8 mouse cellular contexts compared by ENCODE assay signal in genomic region chr1:59236856-59237441, GRCm38 (mm10). TPM values are rescaled to one million over a fixed set of nuclear protein-coding genes. Genes with fewer than 3 reads are reported as not detected.
DNase-seq lines count a peak whose midpoint lies in the region; ATAC-seq and TF ChIP-seq lines count a peak whose summit lies in the region.

Gene Als2, minus strand, starts transcription at chr1:59237231.

- H3K4me1 ChIP-seq in forebrain, embryonic 10.5 days, result peaks cover 12% of the 10 kb centered on the region
- H3K4me1 ChIP-seq in heart, embryonic 15.5 days (replicated peaks), result no peaks in the 10 kb centered on the region
- peaks cover 6 to 11% of the 10 kb centered on the region in 2 experiments for H3K4me1 ChIP-seq in liver, embryonic 14.5 days (replicated peaks; ENCODE audit: control insufficient read depth in 2 of 2, insufficient read depth in 2 of 2, low read length in 1 of 2)
- H3K4me1 ChIP-seq in neural tube, embryonic 11.5 days (ENCODE audit: control insufficient read depth, insufficient read depth, low read length), result no peaks in the 10 kb centered on the region
- no peaks in the 10 kb centered on the region for H3K4me1 ChIP-seq in stomach, postnatal 0 days (replicated peaks; ENCODE audit: control insufficient read depth, insufficient read depth)

- H3K27me3 ChIP-seq in forebrain, embryonic 10.5 days (ENCODE audit: poor library complexity, severe bottlenecking), result no peaks in the 10 kb centered on the region
- H3K27me3 ChIP-seq in heart, embryonic 15.5 days, result no peaks in the 10 kb centered on the region
- H3K27me3 ChIP-seq in liver, embryonic 14.5 days (ENCODE audit: control insufficient read depth, insufficient read depth, low read length), result no peaks in the 10 kb centered on the region
- no peaks in the 10 kb centered on the region for H3K27me3 ChIP-seq in neural tube, embryonic 11.5 days (ENCODE audit: control insufficient read depth, insufficient read depth, low read length)
- H3K27me3 ChIP-seq in stomach, postnatal 0 days (ENCODE audit: control insufficient read depth, insufficient read depth, low read length), result no peaks in the 10 kb centered on the region

- H3K9ac ChIP-seq in heart, embryonic 15.5 days, result peak within 1 kb of the TSS; percentile 88
- H3K9ac ChIP-seq in liver, embryonic 14.5 days (replicated peaks), result peak within 1 kb of the TSS; percentile 87
- H3K9ac ChIP-seq in neural tube, embryonic 11.5 days (ENCODE audit: low read length), result peak within 1 kb of the TSS; percentile 77
- H3K9ac ChIP-seq in stomach, postnatal 0 days (ENCODE audit: low read length), result peak within 1 kb of the TSS; percentile 86

- peak within 1 kb of the TSS; percentile 90 for H3K27ac ChIP-seq in forebrain, embryonic 10.5 days
- H3K27ac ChIP-seq in heart, embryonic 15.5 days, result peak within 1 kb of the TSS; percentile 69
- peak within 1 kb of the TSS; percentile 50 for H3K27ac ChIP-seq in liver, embryonic 14.5 days
- H3K27ac ChIP-seq in neural tube, embryonic 11.5 days (ENCODE audit: low read depth, low read length), result no peak within 1 kb of the TSS
- peak within 1 kb of the TSS; percentile 73; the same call in 1 of the 2 replicates for H3K27ac ChIP-seq in stomach, postnatal 0 days (replicated peaks)

- under 1% methylated on average over 58 of the region's 58 CpGs for WGBS in forebrain, embryonic 10.5 days
- WGBS in heart, embryonic 15.5 days, result under 1% methylated on average over 58 of the region's 58 CpGs
- WGBS in liver, embryonic 14.5 days (ENCODE audit: insufficient replicate concordance), result under 1% methylated on average over 58 of the region's 58 CpGs
- WGBS in neural tube, embryonic 11.5 days, result under 1% methylated on average over 57 of the region's 58 CpGs
- under 1% methylated on average over 46 of the region's 58 CpGs for WGBS in stomach, postnatal 0 days

- H3K9me3 ChIP-seq in forebrain, embryonic 10.5 days, result no peaks in the 10 kb centered on the region
- no peaks in the 10 kb centered on the region for H3K9me3 ChIP-seq in heart, embryonic 15.5 days (replicated peaks)
- H3K9me3 ChIP-seq in liver, embryonic 14.5 days (ENCODE audit: control insufficient read depth, low read length), result no peaks in the 10 kb centered on the region
- no peaks in the 10 kb centered on the region for H3K9me3 ChIP-seq in neural tube, embryonic 11.5 days (ENCODE audit: control insufficient read depth, low read length)
- no peaks in the 10 kb centered on the region for H3K9me3 ChIP-seq in stomach, postnatal 0 days (ENCODE audit: control insufficient read depth, low read length)

- H3K36me3 ChIP-seq in forebrain, embryonic 10.5 days (replicated peaks), result no peaks in the 10 kb centered on the region
- no peaks in the 10 kb centered on the region for H3K36me3 ChIP-seq in heart, embryonic 15.5 days
- H3K36me3 ChIP-seq in liver, embryonic 14.5 days (replicated peaks; ENCODE audit: control insufficient read depth, insufficient read depth, low read depth), result no peaks in the 10 kb centered on the region
- H3K36me3 ChIP-seq in neural tube, embryonic 11.5 days (ENCODE audit: control insufficient read depth, insufficient read depth, low read length), result no peaks in the 10 kb centered on the region
- no peaks in the 10 kb centered on the region for H3K36me3 ChIP-seq in stomach, postnatal 0 days (ENCODE audit: control insufficient read depth, insufficient read depth, low read length)

- DNase-seq in CD8-positive naive resting alpha-beta T cell, adult 2 months (ENCODE audit: low read depth in 2 of 2, low spot score in 2 of 2), result peak; percentile 95 to 98
- peak; percentile 92 for DNase-seq in c-Kit-positive CD71-negative TER-119-negative erythroid progenitor cells, embryonic 14.5 days (ENCODE audit: low read depth)
- peak; percentile 99 for DNase-seq in forebrain, embryonic 10.5 days (ENCODE audit: extremely low spot score, low spot score)
- peak; percentile 98 to 99 for DNase-seq in kidney, postnatal 25 days
- peak; percentile 93 to 95 (median 94) for DNase-seq in liver, embryonic 14.5 days (ENCODE audit: low read depth in 3 of 3, low spot score in 3 of 3)
- peak; percentile 98 for DNase-seq in neural tube, embryonic 11.5 days (ENCODE audit: low spot score)
- DNase-seq in stomach, postnatal 0 days (ENCODE audit: low spot score), result peak; percentile 100

- peak within 1 kb of the TSS; percentile 83 for H3K4me2 ChIP-seq in heart, embryonic 15.5 days
- peak within 1 kb of the TSS; percentile 97 for H3K4me2 ChIP-seq in liver, embryonic 14.5 days (ENCODE audit: low read depth)
- peak within 1 kb of the TSS; percentile 75 for H3K4me2 ChIP-seq in neural tube, embryonic 11.5 days (ENCODE audit: low read depth)
- peak within 1 kb of the TSS; percentile 87 for H3K4me2 ChIP-seq in stomach, postnatal 0 days (replicated peaks; ENCODE audit: low read depth)

- peak within 1 kb of the TSS; percentile 87 for H3K4me3 ChIP-seq in forebrain, embryonic 10.5 days
- H3K4me3 ChIP-seq in heart, embryonic 15.5 days, result peak within 1 kb of the TSS; percentile 93
- H3K4me3 ChIP-seq in liver, embryonic 14.5 days (ENCODE audit: insufficient read depth in 1 of 2, low read depth in 2 of 2, low read length in 2 of 2), result peak within 1 kb of the TSS; percentile 89 to 92
- H3K4me3 ChIP-seq in neural tube, embryonic 11.5 days (ENCODE audit: low read depth, low read length), result peak within 1 kb of the TSS; percentile 82
- peak within 1 kb of the TSS; percentile 87 for H3K4me3 ChIP-seq in stomach, postnatal 0 days (ENCODE audit: low read depth, low read length)

- no peak for TF ChIP-seq CTCF in liver, embryonic 14.5 days (IDR thresholded peaks at IDR 0.05; ENCODE audit: low read depth)
- peak; percentile 23; the same call in 1 of the 2 replicates for TF ChIP-seq CTCF in stomach, postnatal 0 days (IDR thresholded peaks at IDR 0.05; ENCODE audit: low read depth)

- no peak for TF ChIP-seq EP300 in liver, embryonic 14.5 days (IDR thresholded peaks at IDR 0.05; ENCODE audit: low read depth)
- TF ChIP-seq EP300 in stomach, postnatal 0 days (optimal IDR thresholded peaks at IDR 0.05), result no peak

- peak; percentile 98 for ATAC-seq in heart, embryonic 15.5 days (replicated peaks; ENCODE audit: insufficient number of reproducible peaks, insufficient read depth, low FRiP score, low read depth)
- peak; percentile 96 for ATAC-seq in liver, embryonic 14.5 days (ENCODE audit: insufficient read depth)
- peak; percentile 99 for ATAC-seq in neural tube, embryonic 11.5 days (ENCODE audit: insufficient read depth, low FRiP score, low TSS enrichment)
- ATAC-seq in stomach, postnatal 0 days (ENCODE audit: low FRiP score, low TSS enrichment), result peak; percentile 98

RNA-seq across cellular contexts. Expression of gene Als2, which starts in this region (rescaled TPM):
- 16.3 and 17.4 TPM in 2 replicates for polyA plus RNA-seq in forebrain, embryonic 10.5 days (2016; fragmentation: Nextera tagmentation; extraction: Ambion mirVana)
- polyA plus RNA-seq in heart, embryonic 15.5 days (2015; fragmentation: Nextera tagmentation; extraction: Ambion mirVana), result 5.0 and 7.4 TPM in 2 replicates
- 2.9 and 3.7 TPM in 2 replicates for polyA plus RNA-seq in liver, embryonic 14.5 days (2012; rRNA removed)
- polyA plus RNA-seq in liver, embryonic 14.5 days (2014; fragmentation: Nextera tagmentation; extraction: Ambion mirVana), result 4.1 and 4.8 TPM in 2 replicates
- polyA plus RNA-seq in neural tube, embryonic 11.5 days (2014; fragmentation: Nextera tagmentation; extraction: Ambion mirVana), result 18.6 and 19.0 TPM in 2 replicates
- polyA plus RNA-seq in stomach, postnatal 0 days (2015; fragmentation: Nextera tagmentation; extraction: Ambion mirVana), result 3.4 and 3.6 TPM in 2 replicates
